Mouse (Mus musculus) ES-E14 (cell line): Measurements from ENCODE around the gene Nptx1.

ENCODE experiments used
- CHD2 ChIP-seq: IDR thresholded peaks from 2 replicates; pipeline ENCODE4 v1.6.1; 2014; ENCODE audit warnings: mild to moderate bottlenecking, low read depth, low read length, inconsistent platforms
- HCFC1 ChIP-seq: IDR thresholded peaks from 2 replicates; pipeline ENCODE4 v1.6.1; 2012; ENCODE audit warnings: low read length, inconsistent platforms, borderline replicate concordance; ENCODE audit not compliant: insufficient read depth
- MAFK ChIP-seq: IDR thresholded peaks from 2 replicates; pipeline ENCODE4 v1.6.1; 2014; ENCODE audit warnings: mild to moderate bottlenecking, low read depth, low read length, inconsistent platforms; ENCODE audit not compliant: insufficient read depth
- ZNF384 ChIP-seq: IDR thresholded peaks from 2 replicates; pipeline ENCODE4 v1.6.1; 2012; ENCODE audit warnings: low read depth, low read length, inconsistent platforms

DNA sequence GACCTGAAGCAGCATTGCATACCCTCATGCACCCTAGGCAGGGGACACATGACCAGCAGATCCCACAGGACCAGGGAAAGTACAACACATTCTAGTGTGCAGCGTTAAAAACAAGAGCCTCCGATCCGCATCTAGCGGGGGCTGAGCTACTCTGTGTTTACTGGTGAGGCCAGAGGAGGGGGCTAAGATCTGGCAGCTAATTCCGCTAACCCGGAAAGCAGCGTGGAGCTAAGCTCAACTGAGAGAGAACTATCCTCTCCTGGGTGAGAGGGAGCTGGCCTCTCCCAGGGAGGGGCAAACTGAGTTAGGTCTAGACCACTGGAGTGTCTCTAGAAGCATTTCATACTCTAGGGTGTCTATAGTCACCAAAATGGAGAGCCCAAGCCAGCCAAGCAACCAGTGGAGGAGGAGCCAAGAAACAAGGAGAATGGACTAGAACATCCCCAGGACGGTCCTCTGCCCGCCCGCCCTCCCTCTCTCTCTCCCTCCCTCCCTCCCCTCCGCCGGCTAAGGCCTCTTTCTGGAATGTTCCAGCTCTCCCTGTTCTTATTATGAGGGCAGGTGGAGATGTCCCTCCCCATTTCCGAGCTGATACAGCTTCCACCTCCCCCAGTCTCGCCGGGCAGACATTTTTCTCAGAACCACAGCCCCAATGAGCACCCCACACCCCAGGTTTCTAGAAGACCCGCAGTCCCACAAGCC is 3.6 kb downstream of the Nptx1 start:
- TF ChIP-seq MAFK (no peak), CHD2 (no peak), HCFC1 (no peak), ZNF384 (no peak)
